Mouse (Mus musculus): ENCODE data around the gene Alpl. TPM values are rescaled to one million over a fixed set of nuclear protein-coding genes. Genes with fewer than 3 reads are reported as not detected.

The Alpl gene
- polyA plus RNA-seq, 1 experiment from 2014 or later: 9.9 TPM

DNA sequence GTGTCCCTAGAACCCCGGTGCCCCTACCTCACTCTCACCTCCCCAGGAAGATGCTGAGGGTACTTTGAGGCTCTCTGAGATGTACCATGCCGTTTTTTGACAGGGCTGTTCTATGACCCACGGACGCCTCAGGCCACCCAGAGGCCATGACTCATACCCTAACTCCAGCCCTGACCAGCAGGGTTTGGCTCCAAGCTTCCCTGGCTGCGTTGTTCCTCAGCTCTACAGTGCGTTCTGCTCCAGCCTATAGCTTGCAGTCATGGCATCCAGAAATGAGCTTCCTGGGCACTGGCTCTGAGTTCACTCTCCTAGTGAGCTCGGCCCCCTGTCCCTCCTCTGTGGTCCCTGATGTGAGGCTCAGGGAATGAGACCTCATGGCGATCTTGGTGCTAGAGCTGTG is 65.4 kb downstream of the Alpl start:
- peaks cover 22% of the 10 kb centered on the region for H3K27me3 ChIP-seq (ENCODE audit: control insufficient read depth, insufficient read depth, low read length)
- H3K9ac ChIP-seq (replicated peaks; ENCODE audit: low read length): no peak overlapping the region
- no peak for DNase-seq (ENCODE audit: low spot score)
- H3K4me1 ChIP-seq (ENCODE audit: control insufficient read depth, insufficient read depth, low read length): peaks cover 16% of the 10 kb centered on the region
- ATAC-seq (replicated peaks; ENCODE audit: insufficient number of reproducible peaks, low FRiP score, low TSS enrichment, low read depth): no peak
- H3K27ac ChIP-seq (replicated peaks; ENCODE audit: low read depth, low read length): no peak overlapping the region
- H3K4me3 ChIP-seq (ENCODE audit: low read depth, low read length): no peak overlapping the region
- no peak overlapping the region for H3K4me2 ChIP-seq (ENCODE audit: low read depth, low read length)
- H3K9me3 ChIP-seq (replicated peaks; ENCODE audit: control insufficient read depth, low read length): no peaks in the 10 kb centered on the region
- no peaks in the 10 kb centered on the region for H3K36me3 ChIP-seq (replicated peaks; ENCODE audit: control insufficient read depth, insufficient read depth, low read depth, low read length)
- 72% methylated on average over 8 of the region's 8 CpGs for WGBS

GRCm38 (mm10) chr4:137730134-137730533 is 66.0 kb downstream of the Alpl start:
- H3K9ac ChIP-seq (replicated peaks; ENCODE audit: low read length): no peak overlapping the region
- H3K9me3 ChIP-seq (replicated peaks; ENCODE audit: control insufficient read depth, low read length): no peaks in the 10 kb centered on the region
- peaks cover 22% of the 10 kb centered on the region for H3K27me3 ChIP-seq (ENCODE audit: control insufficient read depth, insufficient read depth, low read length)
- DNase-seq (ENCODE audit: low spot score) (peak; percentile 93), ATAC-seq (replicated peaks; ENCODE audit: insufficient number of reproducible peaks, low FRiP score, low TSS enrichment, low read depth) (0 out of 2 replicates have a peak, but pooled peaks have one; percentile 49)
- peaks cover 16% of the 10 kb centered on the region for H3K4me1 ChIP-seq (ENCODE audit: control insufficient read depth, insufficient read depth, low read length)
- H3K4me3 ChIP-seq (ENCODE audit: low read depth, low read length): no peak overlapping the region
- no peak overlapping the region for H3K4me2 ChIP-seq (ENCODE audit: low read depth, low read length)
- 23% methylated on average over 3 of the region's 3 CpGs for WGBS
- no peaks in the 10 kb centered on the region for H3K36me3 ChIP-seq (replicated peaks; ENCODE audit: control insufficient read depth, insufficient read depth, low read depth, low read length)
- no peak overlapping the region for H3K27ac ChIP-seq (replicated peaks; ENCODE audit: low read depth, low read length)

DNA sequence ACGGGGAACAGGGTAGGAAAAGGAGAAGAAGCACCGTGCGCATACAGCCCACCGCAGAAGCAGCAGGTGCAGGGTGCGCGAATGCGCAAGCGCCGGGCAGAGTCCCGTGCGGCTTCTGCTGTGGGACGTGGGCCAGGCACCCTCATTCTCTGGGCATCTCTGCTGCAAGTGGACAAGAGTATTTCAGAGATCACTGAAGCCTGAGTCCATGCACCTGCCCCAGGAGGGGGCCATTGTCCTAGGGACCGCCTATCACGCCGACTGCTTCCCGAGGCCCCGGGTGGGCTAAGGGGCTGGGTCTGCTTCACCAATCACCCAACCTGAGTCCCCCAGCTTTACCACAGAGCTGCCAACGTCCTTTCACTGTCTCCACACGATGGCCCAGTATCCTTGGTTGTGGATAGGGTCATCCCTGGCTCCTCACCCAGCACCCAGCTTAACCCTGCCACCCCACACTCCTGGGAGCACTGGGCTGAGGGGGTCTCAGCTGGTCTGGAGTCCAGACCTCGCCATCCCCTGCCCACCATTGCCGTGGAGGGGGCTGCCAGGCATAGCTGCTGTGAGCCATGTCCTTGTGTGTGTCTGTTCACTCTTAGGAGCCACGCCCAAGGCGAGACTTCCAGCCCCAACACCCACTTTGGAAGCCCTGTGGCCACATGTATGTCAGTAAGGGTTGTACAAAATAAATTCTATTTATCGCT is 66.9 kb downstream of the Alpl start:
- Histone ChIP-seq H3K4me3 (ENCODE audit: low read depth, low read length) (peak overlapping the region; percentile 14; the same call in 1 of the 2 replicates), H3K27me3 (ENCODE audit: control insufficient read depth, insufficient read depth, low read length) (peaks cover 22% of the 10 kb centered on the region), H3K9me3 (replicated peaks; ENCODE audit: control insufficient read depth, low read length) (no peaks in the 10 kb centered on the region), H3K36me3 (replicated peaks; ENCODE audit: control insufficient read depth, insufficient read depth, low read depth, low read length) (no peaks in the 10 kb centered on the region), H3K9ac (replicated peaks; ENCODE audit: low read length) (0 out of 2 replicates have a peak overlapping the region, but pooled peaks have one; percentile 25), H3K27ac (replicated peaks; ENCODE audit: low read depth, low read length) (no peak overlapping the region), H3K4me1 (ENCODE audit: control insufficient read depth, insufficient read depth, low read length) (peaks cover 16% of the 10 kb centered on the region), H3K4me2 (ENCODE audit: low read depth, low read length) (peak overlapping the region; percentile 40)
- WGBS: 19% methylated on average over 24 of the region's 24 CpGs
- DNase-seq (ENCODE audit: low spot score) (no peak), ATAC-seq (replicated peaks; ENCODE audit: insufficient number of reproducible peaks, low FRiP score, low TSS enrichment, low read depth) (no peak; the same call in 1 of the 2 replicates)

- Histone ChIP-seq H3K4me3 (ENCODE audit: low read depth, low read length) (peak overlapping the region; percentile 14; the same call in 1 of the 2 replicates), H3K27ac (replicated peaks; ENCODE audit: low read depth, low read length) (no peak overlapping the region), H3K4me1 (ENCODE audit: control insufficient read depth, insufficient read depth, low read length) (peaks cover 16% of the 10 kb centered on the region), H3K27me3 (ENCODE audit: control insufficient read depth, insufficient read depth, low read length) (peaks cover 22% of the 10 kb centered on the region), H3K4me2 (ENCODE audit: low read depth, low read length) (peak overlapping the region; percentile 40), H3K9ac (replicated peaks; ENCODE audit: low read length) (no peak overlapping the region), H3K9me3 (replicated peaks; ENCODE audit: control insufficient read depth, low read length) (no peaks in the 10 kb centered on the region), H3K36me3 (replicated peaks; ENCODE audit: control insufficient read depth, insufficient read depth, low read depth, low read length) (no peaks in the 10 kb centered on the region)
- peak; percentile 37 for DNase-seq (ENCODE audit: low spot score)
- 10% methylated on average over 17 of the region's 17 CpGs for WGBS
- peak; percentile 35; the same call in 1 of the 2 replicates for ATAC-seq (replicated peaks; ENCODE audit: insufficient number of reproducible peaks, low FRiP score, low TSS enrichment, low read depth)
These were observed 67.6 kb downstream of the Alpl start for GRCm38 (mm10) chr4:137728399-137729154.

DNA sequence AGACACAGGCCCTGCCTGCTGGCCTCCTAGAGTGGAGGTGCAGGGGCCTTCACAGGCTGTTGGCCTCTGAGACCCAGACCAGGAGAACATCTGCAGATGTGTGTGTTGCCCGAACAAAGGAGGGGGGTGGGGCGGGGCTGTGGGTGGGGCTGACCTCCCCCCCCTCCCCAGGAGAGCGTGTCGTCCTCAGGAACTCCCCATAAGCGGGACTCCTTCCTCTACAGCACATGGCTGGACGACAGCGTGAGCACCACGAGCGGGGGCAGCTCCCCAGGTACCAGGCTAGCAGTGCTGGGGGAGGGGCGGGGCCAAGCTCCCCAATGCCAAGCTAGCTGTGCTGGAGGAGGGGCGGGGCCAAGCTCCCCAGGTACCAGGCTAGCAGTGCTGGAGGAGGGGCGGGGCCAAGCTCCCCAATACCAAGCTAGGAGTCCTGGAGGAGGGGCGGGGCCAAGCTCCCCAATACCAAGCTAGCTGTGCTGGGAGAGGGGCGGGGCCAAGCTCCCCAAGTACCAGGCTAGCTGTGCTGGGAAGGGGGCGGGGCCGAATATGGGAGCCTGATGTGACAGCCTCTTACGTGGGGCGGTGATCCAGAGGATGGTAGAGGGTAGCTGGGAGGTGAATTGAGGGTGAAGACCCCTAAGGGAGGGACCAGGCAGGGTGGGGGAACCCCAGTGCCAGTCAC is 68.5 kb downstream of the Alpl start:
- ATAC-seq (replicated peaks; ENCODE audit: insufficient number of reproducible peaks, low FRiP score, low TSS enrichment, low read depth) (no peak), DNase-seq (ENCODE audit: low spot score) (peak; percentile 73)
- peak overlapping the region; percentile 40 for H3K4me2 ChIP-seq (ENCODE audit: low read depth, low read length)
- no peak overlapping the region for H3K9ac ChIP-seq (replicated peaks; ENCODE audit: low read length)
- H3K4me3 ChIP-seq (ENCODE audit: low read depth, low read length): no peak overlapping the region
- H3K27me3 ChIP-seq (ENCODE audit: control insufficient read depth, insufficient read depth, low read length): peaks cover 26% of the 10 kb centered on the region
- H3K4me1 ChIP-seq (ENCODE audit: control insufficient read depth, insufficient read depth, low read length): peaks cover 16% of the 10 kb centered on the region
- no peaks in the 10 kb centered on the region for H3K36me3 ChIP-seq (replicated peaks; ENCODE audit: control insufficient read depth, insufficient read depth, low read depth, low read length)
- 0% methylated on average over 14 of the region's 18 CpGs for WGBS
- H3K9me3 ChIP-seq (replicated peaks; ENCODE audit: control insufficient read depth, low read length): no peaks in the 10 kb centered on the region
- no peak overlapping the region for H3K27ac ChIP-seq (replicated peaks; ENCODE audit: low read depth, low read length)

- no peak overlapping the region for H3K9ac ChIP-seq (replicated peaks; ENCODE audit: low read length)
- no peak overlapping the region for H3K4me3 ChIP-seq (ENCODE audit: low read depth, low read length)
- H3K27me3 ChIP-seq (ENCODE audit: control insufficient read depth, insufficient read depth, low read length): peaks cover 26% of the 10 kb centered on the region
- DNase-seq (ENCODE audit: low spot score): no peak
- H3K4me2 ChIP-seq (ENCODE audit: low read depth, low read length): no peak overlapping the region; the same call in 1 of the 2 replicates
- peaks cover 16% of the 10 kb centered on the region for H3K4me1 ChIP-seq (ENCODE audit: control insufficient read depth, insufficient read depth, low read length)
- no peak for ATAC-seq (replicated peaks; ENCODE audit: insufficient number of reproducible peaks, low FRiP score, low TSS enrichment, low read depth)
- H3K27ac ChIP-seq (replicated peaks; ENCODE audit: low read depth, low read length): no peak overlapping the region
- WGBS: 78% methylated on average over 18 of the region's 18 CpGs
- no peaks in the 10 kb centered on the region for H3K9me3 ChIP-seq (replicated peaks; ENCODE audit: control insufficient read depth, low read length)
- no peaks in the 10 kb centered on the region for H3K36me3 ChIP-seq (replicated peaks; ENCODE audit: control insufficient read depth, insufficient read depth, low read depth, low read length)
These were observed 69.3 kb downstream of the Alpl start for GRCm38 (mm10) chr4:137726739-137727505.

DNA sequence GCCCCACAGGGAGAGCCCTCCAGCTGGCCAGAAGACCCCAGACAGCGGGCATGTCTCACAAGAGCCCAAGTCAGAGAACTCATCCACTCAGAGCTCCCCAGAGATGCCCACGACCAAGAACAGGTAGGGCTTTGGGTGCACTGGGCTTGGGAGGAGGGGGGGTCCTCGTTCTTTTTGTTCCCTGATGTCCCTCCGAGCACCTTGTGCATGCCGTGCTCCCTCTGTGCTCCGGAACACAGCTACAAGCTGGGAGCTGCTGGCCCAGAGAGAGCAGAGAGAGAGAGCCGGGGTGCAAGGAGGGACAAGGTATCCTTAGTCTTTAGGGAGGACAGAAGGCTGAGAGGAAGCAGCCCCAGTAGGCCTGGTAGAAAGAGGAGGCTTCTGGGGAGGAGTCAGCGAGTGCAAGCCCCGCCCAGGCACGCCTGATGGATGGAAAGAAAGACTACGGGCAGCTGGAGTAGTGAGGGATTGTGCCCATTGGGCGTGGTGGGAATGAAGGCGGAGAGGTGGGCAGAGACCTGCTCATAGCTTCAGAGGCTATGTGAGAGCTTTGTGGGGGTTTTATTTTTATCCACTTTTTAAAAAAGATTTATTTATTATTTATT is 70.5 kb downstream of the Alpl start:
- Histone ChIP-seq H3K4me1 (ENCODE audit: control insufficient read depth, insufficient read depth, low read length) (peaks cover 16% of the 10 kb centered on the region), H3K27ac (replicated peaks; ENCODE audit: low read depth, low read length) (no peak overlapping the region)
- 76% methylated on average over 13 of the region's 13 CpGs for WGBS

More for the DNA sequence above, 70.5 kb downstream of the Alpl start:
- ATAC-seq (replicated peaks; ENCODE audit: insufficient number of reproducible peaks, low FRiP score, low TSS enrichment, low read depth) (no peak), DNase-seq (ENCODE audit: low spot score) (no peak)
- H3K9me3 ChIP-seq (replicated peaks; ENCODE audit: control insufficient read depth, low read length): no peaks in the 10 kb centered on the region
- H3K36me3 ChIP-seq (replicated peaks; ENCODE audit: control insufficient read depth, insufficient read depth, low read depth, low read length): no peaks in the 10 kb centered on the region
- H3K27me3 ChIP-seq (ENCODE audit: control insufficient read depth, insufficient read depth, low read length): peaks cover 26% of the 10 kb centered on the region
- no peak overlapping the region for H3K4me2 ChIP-seq (ENCODE audit: low read depth, low read length)
- H3K4me3 ChIP-seq (ENCODE audit: low read depth, low read length): no peak overlapping the region
- no peak overlapping the region for H3K9ac ChIP-seq (replicated peaks; ENCODE audit: low read length)

Measured in embryonic facial prominence, embryonic 11.5 days (tissue).